Mouse (Mus musculus): ENCODE data around the gene Dnah11. TPM values are rescaled to one million over a fixed set of nuclear protein-coding genes. Genes with fewer than 3 reads are reported as not detected.

Dnah11 gene
- polyA plus RNA-seq, 1 experiment: 0.53 TPM

GRCm38 (mm10) chr12:118085291-118085690 is 113.6 kb downstream of the Dnah11 start:
- no peak for DNase-seq (ENCODE audit: low read depth)

DNA sequence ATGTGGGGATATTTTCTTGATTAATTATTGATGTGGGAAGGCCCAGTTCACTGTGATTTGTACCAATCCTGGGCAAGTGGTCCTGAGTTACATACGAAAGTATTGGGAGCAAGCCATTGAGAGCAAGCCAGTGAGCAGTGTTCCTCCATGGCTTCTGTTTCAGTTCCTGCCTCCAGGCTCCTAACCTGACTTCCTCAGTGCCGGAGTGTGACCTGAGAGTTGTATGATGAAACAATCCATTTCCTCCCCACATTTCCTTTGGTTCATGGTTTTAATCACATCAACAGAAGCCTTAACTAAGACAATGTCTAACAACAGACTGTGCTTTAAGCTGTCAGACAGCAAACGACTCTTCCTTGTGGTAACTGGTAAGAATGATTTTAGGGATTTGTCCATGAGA is 114.0 kb downstream of the Dnah11 start:
- DNase-seq (ENCODE audit: low read depth): no peak

DNA sequence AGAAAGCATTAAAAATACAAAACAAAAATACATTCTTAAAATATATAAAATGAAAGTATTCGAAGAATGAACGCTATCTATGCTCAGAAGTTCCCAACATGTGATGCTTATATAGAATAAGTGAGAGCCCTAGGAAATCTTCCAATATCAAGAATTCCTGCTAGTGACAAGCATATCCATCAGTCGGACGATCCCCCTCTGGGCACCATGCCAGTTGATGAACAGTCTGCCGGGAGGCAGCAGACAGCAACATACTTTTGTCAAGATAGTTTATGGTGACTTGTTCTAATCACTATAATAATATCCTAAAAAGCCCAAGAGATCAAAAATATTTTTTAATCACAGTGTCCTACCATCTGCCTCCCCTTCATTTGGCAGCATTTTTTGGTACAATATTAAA is 114.7 kb downstream of the Dnah11 start:
- no peak for DNase-seq (ENCODE audit: low read depth)

DNA sequence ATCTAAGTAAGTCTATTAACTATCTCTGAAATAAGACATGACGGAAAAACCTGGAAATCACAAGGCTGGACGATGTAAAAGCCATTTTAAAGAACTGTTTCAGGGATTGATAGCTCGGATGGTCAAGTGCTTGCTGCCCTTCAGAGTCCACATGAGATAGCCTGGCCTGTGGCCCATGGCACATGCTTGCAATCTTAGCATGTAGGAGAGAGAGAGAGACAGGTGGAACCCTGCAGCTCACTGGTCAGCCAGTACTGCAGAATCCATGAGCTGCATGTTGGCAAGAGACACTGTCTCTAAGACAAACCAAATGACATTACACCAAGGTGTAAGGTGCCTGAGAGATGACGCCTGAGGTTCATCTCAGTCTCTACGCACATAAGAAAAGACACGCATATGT is 118.4 kb downstream of the Dnah11 start:
- DNase-seq (ENCODE audit: low read depth): no peak

GRCm38 (mm10) chr12:118078434-118078989 is 120.3 kb downstream of the Dnah11 start:
- no peak for DNase-seq (ENCODE audit: low read depth)

- no peak for DNase-seq (ENCODE audit: low read depth)
These were observed 122.0 kb downstream of the Dnah11 start for GRCm38 (mm10) chr12:118076802-118077201.

DNA sequence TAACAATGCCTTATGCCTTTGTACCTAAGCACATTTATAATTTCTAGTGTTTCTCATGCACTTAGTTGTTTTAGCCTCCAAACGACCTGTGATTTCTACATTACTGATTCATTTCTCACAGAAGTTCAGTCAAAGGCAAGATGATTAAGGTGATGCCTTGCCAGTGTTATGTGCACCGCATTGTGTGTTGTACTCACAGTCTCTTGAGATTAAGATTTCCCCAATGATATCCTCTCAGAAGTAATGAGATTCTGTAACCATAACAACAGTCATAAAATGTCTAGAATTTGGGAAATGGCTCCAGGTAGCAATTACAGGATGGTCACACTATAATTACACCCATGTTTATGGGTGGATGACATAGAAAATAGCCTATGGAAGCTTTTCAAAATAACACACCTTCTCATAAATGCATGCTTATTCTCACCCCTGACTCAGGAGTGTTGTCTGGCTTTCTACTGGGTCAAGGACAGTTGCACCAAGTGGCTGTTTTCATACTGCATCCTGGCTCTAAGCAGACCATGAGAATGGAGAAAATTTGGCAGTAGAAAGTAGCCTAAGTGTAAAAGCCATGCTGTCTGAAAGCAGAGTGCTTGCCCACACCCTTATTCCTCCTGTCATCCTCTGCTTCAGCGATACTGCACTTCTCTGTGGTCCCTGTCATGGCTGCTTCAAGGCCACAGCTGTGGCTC is 126.5 kb downstream of the Dnah11 start:
- no peak for DNase-seq (ENCODE audit: low read depth)

DNA sequence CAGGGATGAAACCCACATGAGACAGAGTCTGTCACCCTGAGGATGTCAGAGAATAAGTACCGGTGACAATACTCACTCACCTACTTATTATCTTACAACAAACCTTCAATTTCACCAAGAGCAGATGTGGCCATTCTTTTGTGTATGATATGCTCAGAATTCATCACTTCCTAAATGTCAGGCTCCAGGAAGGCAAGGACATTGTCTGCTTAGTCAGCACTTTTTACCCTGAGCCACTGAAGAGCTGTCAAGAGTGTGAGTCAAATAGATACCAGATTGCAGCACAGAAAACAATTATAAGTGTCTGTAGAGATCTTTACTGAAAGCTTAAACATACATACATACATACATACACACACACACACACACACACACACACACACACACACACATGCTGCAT is 127.2 kb downstream of the Dnah11 start:
- no peak for DNase-seq (ENCODE audit: low read depth)

DNA sequence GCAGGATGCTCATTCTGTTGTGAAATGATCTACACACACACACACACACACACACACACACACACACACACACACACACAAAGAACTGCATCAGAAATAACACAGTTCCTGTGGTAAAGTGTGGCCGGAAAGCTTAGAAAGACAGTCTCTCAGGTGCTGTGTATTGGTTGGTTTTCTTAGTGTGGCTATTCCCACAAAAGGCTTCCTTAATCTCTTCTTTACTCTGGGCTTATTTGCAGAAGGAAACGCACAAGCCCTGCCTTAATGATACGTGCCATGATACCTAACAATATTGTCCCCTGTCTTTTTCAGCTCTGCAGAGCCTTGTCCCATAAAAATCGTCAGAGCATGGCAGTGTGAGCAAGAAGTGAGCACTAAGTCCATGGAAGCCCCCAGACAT is 130.1 kb downstream of the Dnah11 start:
- DNase-seq (ENCODE audit: low read depth): no peak

GRCm38 (mm10) chr12:118062343-118062742 is 136.5 kb downstream of the Dnah11 start:
- no peak for DNase-seq (ENCODE audit: low read depth)

GRCm38 (mm10) chr12:118056876-118057275 is 142.0 kb downstream of the Dnah11 start:
- DNase-seq (ENCODE audit: low read depth): no peak

DNA sequence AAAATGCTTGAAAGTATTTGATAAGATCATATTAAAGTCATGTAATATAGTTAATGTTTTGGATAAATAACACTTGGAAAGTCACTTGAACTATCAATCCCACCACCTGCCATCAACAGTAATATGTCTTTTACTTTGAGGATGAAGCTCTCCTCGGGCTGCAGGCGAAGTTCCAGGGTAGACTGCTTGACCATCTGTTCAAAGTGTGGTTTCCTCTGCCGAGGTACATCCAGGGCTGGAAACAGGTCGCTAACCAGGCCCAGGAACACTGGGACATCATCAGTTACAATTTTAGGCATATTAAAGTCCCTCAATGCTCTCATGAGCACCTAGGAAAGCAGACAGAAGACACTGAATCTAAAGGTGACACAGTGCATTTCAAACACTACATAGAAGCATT is 153.5 kb downstream of the Dnah11 start:
- no peak for DNase-seq (ENCODE audit: low read depth)

GRCm38 (mm10) chr12:118043130-118043647 is 155.7 kb downstream of the Dnah11 start:
- no peak for DNase-seq (ENCODE audit: low read depth)

- no peak for DNase-seq (ENCODE audit: low read depth)
These were observed 156.6 kb downstream of the Dnah11 start for GRCm38 (mm10) chr12:118042196-118042595.

GRCm38 (mm10) chr12:118034990-118035389 is 163.9 kb downstream of the Dnah11 start:
- DNase-seq (ENCODE audit: low read depth): no peak

- DNase-seq (ENCODE audit: low read depth): no peak
These were observed 173.1 kb downstream of the Dnah11 start for GRCm38 (mm10) chr12:118025771-118026170.

GRCm38 (mm10) chr12:118018936-118019335 is 179.9 kb downstream of the Dnah11 start:
- DNase-seq (ENCODE audit: low read depth): no peak

DNA sequence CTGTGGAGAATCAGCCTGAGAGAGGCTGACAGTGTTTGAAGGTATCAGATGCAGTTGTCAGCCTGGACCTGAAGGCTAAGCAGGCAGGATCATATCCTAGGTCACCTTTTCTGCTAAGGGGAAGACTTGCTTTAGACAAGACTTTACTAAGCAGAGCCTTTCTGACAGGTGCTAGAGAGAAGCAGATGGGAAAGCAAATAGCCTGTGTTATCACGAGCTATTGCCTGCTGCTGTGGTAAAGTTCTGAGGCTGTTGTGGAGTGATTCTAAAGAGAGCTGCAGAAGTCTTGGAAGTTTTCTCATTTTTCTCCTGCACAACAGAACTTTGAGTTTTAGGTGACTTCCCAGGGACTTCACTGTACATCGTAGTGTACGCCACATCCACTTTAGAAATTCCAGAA is 185.0 kb downstream of the Dnah11 start:
- no peak for DNase-seq (ENCODE audit: low read depth)

- peak; percentile 72 for DNase-seq (ENCODE audit: low read depth)
These were observed 186.9 kb downstream of the Dnah11 start for GRCm38 (mm10) chr12:118011921-118012320.

DNA sequence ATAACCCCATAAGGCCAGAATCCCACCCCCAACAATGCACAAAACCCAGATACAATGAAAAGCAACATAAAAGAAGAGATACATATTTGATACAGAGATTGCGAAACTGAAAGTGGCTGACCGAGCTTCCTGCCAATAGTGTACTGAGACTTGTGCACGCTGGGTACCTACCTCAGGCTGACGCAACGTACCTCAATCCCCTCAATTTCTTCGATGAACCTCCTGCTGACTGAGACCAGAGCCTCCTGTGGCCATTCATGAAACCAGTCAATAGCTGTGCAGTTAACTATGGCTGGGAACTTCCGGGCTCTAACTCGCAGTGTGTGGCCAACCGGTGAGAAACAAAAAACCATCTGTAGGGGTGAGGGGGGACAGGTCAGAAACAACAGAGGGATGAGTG is 203.9 kb downstream of the Dnah11 start:
- DNase-seq (ENCODE audit: low read depth): no peak

- DNase-seq (ENCODE audit: low read depth): no peak
These were observed 205.3 kb downstream of the Dnah11 start for GRCm38 (mm10) chr12:117993499-117993898.

DNA sequence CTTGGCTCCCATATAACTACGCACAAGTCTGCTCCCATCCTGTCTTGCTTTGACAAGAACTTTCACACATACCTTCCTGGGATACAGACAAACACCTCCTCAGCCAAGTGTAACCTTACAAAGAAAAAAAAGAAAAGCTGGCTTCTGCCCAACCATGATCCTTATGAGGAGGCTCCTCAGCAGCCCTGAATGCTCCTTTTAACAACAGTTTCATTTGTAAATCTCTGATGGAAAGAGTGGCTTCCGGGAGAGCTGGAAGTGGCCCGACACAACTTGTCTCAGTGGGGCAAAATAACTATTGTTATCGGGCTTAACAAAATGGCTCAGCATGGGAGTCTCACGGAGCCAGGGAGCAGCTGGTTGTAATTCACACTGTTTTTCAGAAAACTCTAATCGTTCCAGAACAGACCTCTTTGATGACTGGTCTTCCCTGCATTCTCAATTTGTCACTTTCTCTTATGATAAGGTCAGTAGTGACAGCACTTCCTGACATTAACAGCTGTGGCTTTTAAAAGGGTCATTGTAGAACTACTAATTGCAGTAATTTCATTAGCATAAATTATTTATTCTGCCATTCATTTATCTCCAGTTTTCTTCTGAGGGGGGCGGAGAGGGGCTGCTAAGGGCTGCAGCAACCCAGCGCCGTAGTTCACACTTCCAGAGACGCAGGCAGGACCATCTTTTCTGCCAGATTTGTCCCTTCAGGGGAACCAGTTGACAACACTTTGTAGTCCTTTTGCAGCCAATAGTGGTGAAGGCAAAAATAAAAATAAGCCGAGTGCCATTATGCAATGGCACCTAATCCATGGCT is 209.6 kb downstream of the Dnah11 start:
- no peak for DNase-seq (ENCODE audit: low read depth)

GRCm38 (mm10) chr12:117980315-117980714 is 218.5 kb downstream of the Dnah11 start:
- no peak for DNase-seq (ENCODE audit: low read depth)
